Mouse (Mus musculus) CH12F3 (cell line): ENCODE measurements around the gene Mmrn2.

Experiments
- in situ Hi-C: fragments of 300-500 bp; cut with MboI; formaldehyde crosslinking; loops from 2 replicates; pipeline ENCODE4 v1.14.3; 2020; ENCODE audit warnings: low sequenced_read_pairs

Mmrn2 gene

GRCm38 (mm10) chr14:34360251-34360650 lies 15.0 kb upstream of the Mmrn2 start:
- in situ Hi-C loops, result loop anchor here (25.0 kb wide), 1 partner anchor 273 kb away; the partner anchor contains the start of gene Anxa8

- in situ Hi-C loops, result loop anchor here (25.0 kb wide), 1 partner anchor 275 kb away; the partner anchor contains the start of gene Anxa8
These were observed 13.1 kb upstream of the Mmrn2 start for GRCm38 (mm10) chr14:34362135-34362534.

GRCm38 (mm10) chr14:34362726-34363445 lies 12.4 kb upstream of the Mmrn2 start:
- in situ Hi-C loops, result loop anchor here (25.0 kb wide), 1 partner anchor 276 kb away; the partner anchor contains the start of gene Anxa8

GRCm38 (mm10) chr14:34363490-34364253 lies 11.6 kb upstream of the Mmrn2 start:
- in situ Hi-C loops, result loop anchor here (25.0 kb wide), 1 partner anchor 276 kb away; the partner anchor contains the start of gene Anxa8

GRCm38 (mm10) chr14:34364254-34365146 lies 10.8 kb upstream of the Mmrn2 start:
- in situ Hi-C loops, result loop anchor here (25.0 kb wide), 1 partner anchor 277 kb away; the partner anchor contains the start of gene Anxa8

- in situ Hi-C loops, result loop anchor here (25.0 kb wide), 1 partner anchor 278 kb away; the partner anchor contains the start of gene Anxa8
These were observed 10.1 kb upstream of the Mmrn2 start for GRCm38 (mm10) chr14:34365147-34365507.

- in situ Hi-C loops, result loop anchor here (25.0 kb wide), 1 partner anchor 283 kb away; the partner anchor contains the start of gene Anxa8
These were observed 5.1 kb upstream of the Mmrn2 start for GRCm38 (mm10) chr14:34370203-34370602.

- in situ Hi-C loops, result loop anchor here (25.0 kb wide), 1 partner anchor 284 kb away; the partner anchor contains the start of gene Anxa8
These were observed 4.3 kb upstream of the Mmrn2 start for GRCm38 (mm10) chr14:34370921-34371320.

GRCm38 (mm10) chr14:34371763-34372162 lies 3.5 kb upstream of the Mmrn2 start:
- in situ Hi-C loops, result loop anchor here (25.0 kb wide), 1 partner anchor 284 kb away; the partner anchor contains the start of gene Anxa8

GRCm38 (mm10) chr14:34372646-34373045 lies 2.6 kb upstream of the Mmrn2 start:
- in situ Hi-C loops, result loop anchor here (25.0 kb wide), 1 partner anchor 285 kb away; the partner anchor contains the start of gene Anxa8

GRCm38 (mm10) chr14:34373581-34373980 lies 1.7 kb upstream of the Mmrn2 start:
- in situ Hi-C loops, result loop anchor here (25.0 kb wide), 1 partner anchor 286 kb away; the partner anchor contains the start of gene Anxa8

GRCm38 (mm10) chr14:34374577-34374976 lies 688 bp upstream of the Mmrn2 start, which contains the start of gene Sncg:
Gene Sncg (minus strand): TSS chr14:34374789.
- in situ Hi-C loops, result loop anchor here (25.0 kb wide), 1 partner anchor 287 kb away; the partner anchor contains the start of gene Anxa8

- in situ Hi-C loops, result no loop called here
These were observed 676 bp downstream of the Mmrn2 start for GRCm38 (mm10) chr14:34375941-34376340.

GRCm38 (mm10) chr14:34377121-34377520 lies 1.9 kb downstream of the Mmrn2 start:
- in situ Hi-C loops, result no loop called here

- in situ Hi-C loops, result no loop called here
These were observed 3.5 kb downstream of the Mmrn2 start for GRCm38 (mm10) chr14:34378560-34379331.

- in situ Hi-C loops, result no loop called here
These were observed 7.8 kb downstream of the Mmrn2 start for GRCm38 (mm10) chr14:34382921-34383704.

- in situ Hi-C loops, result no loop called here
These were observed 18.0 kb downstream of the Mmrn2 start for GRCm38 (mm10) chr14:34393295-34393694.

- in situ Hi-C loops, result no loop called here
These were observed 22.6 kb downstream of the Mmrn2 start for GRCm38 (mm10) chr14:34397871-34398270.

GRCm38 (mm10) chr14:34398901-34399300 lies 23.6 kb downstream of the Mmrn2 start:
- in situ Hi-C loops, result no loop called here
